Mouse (Mus musculus) kidney, adult 2 months (tissue): ENCODE results near the gene Dcps.

Experiments used
- CTCF ChIP-seq: fragments of 200-500 bp; conservative IDR thresholded peaks from 2 replicates; pipeline ENCODE4 v1.5.1; 2011; ENCODE audit warnings: low read depth, mild to moderate bottlenecking, control low read depth, low read length, moderate library complexity, mixed read lengths; ENCODE audit not compliant: insufficient read depth, insufficient read length
- POLR2A ChIP-seq: fragments of 200-500 bp; IDR thresholded peaks from one replicate; pipeline ENCODE4 v1.6.1; 2011; ENCODE audit warnings: low read depth, low read length, control low read depth

DNA sequence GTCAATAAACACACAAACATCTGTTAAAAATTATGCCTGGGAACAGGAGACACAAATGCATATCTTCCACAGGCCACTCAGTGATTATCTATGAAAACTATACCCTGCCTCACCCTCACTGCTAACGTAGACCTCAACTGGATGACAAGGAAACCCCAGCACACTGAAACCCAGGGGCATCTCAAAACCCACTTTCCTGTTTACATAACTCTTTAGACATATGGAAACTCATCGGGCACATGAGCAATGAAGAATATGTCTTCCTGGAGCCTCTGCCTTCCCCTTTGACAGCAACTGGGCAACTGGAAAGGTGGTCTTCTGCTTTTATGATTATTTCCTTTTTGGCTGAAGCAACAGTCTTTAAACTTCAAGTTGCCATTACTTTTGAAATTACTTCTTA, 33.6 kb downstream of the Dcps start:
- TF ChIP-seq CTCF (no peak), POLR2A (no peak)
